Mouse (Mus musculus) adrenal gland, adult 8-10 months (tissue): ENCODE data around the gene Psg21. TPM values are rescaled to one million over a fixed set of nuclear protein-coding genes. Genes with fewer than 3 reads are reported as not detected.
"Not testable (repeated sequence)": the region's sequence is repeated elsewhere in the genome, so short reads cannot be mapped to it uniquely, and the experiment has no call there.

Experiments used
- DNase-seq: peaks from one replicate; pipeline ENCODE4 v3.0.0; 2022
- total RNA-seq, 4 experiments: library from RNA; stranded (reverse); gene quantifications; 2 replicates each; pipeline ENCODE4 v1.2.4; 2022

Psg21 gene
- not detected for total RNA-seq

DNA sequence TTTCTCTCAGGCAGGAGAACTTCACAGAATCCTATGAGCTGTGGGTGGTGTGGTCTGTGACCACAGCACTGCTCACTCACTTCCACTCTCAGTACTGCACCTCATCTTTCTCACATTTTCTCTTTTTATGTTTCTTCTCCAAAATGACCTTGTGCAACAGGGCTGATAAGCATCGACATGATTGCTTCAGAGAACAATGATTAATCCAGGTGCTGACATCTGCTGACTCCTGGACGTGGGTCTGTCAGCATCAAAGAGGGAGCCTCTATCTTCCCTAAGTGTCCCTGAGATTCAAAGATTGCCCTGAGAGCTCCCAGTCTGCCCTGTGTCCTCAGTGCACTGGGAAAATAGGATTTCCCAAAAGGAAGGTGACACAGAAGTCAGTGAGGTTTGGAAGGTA, at the start of gene Psg21:
TSS of gene Psg21 (minus strand) at position 101 of the 400 bp plus-strand sequence.
- not testable (repeated sequence) for DNase-seq

GRCm38 (mm10) chr7:18686085-18686484, 29.6 kb upstream of the Psg21 start, which contains the start of gene Psg20:
Gene Psg20, minus strand, starts transcription at chr7:18686185.
- no peak for DNase-seq

DNA sequence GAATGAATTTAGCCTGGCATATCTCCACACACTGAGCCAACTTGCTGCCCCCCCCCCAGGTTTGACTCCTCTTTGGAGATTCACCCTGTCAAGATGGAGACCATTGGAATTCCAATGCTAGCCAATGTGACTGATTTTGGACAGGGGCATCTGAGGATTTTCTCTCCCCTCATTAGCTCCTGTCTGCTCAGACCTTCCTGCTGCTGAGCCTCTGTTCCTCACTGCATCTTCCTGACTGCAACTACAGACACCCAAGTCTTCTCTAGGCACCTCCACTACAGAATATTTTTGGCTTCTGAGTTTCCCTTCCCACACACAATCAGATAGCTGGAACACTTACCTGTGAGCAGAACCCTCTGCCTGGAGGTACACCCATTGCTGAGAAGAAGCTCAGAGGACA, 29.1 kb upstream of the Psg21 start:
- no peak for DNase-seq

DNA sequence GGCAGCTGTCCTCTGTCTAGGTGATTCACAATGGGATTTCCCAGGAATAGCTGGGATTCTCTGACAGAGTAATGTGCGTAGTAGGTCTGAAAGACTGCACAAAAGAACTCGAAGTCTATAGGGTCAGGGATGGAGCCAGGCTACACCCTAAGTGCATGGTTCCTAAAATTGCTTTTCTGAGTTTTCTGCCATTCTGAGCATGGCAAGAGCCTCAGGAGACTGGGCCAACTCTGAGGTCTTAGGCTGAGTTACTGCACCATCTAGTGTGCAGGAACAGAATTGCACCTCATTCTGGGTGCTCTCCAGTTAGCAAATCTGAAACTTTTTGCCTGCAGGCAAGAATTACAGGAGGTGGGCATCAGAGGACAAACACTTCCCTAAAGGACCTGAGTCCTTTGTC, 23.2 kb upstream of the Psg21 start:
- no peak for DNase-seq

DNA sequence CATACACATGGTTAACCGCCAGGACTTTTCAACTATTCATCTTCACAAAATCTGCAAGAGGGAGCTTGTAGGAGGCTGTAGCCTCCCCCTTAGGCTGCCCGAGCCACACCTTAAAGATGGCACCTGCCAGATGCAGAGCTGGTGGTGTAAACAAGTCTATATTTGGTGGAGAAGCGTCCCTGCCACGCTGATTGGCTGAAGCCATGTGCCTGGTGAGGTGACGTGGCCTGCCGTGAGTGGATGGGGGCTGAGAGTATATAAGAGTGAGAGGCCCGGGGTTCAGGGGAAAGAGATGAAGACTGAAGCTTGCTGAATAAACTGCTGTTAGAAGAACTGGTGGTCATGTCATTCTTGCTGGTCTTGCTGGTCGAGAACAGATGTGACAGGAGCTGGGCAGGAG, 29.6 kb downstream of the Psg21 start:
- DNase-seq, result not testable (repeated sequence)

DNA sequence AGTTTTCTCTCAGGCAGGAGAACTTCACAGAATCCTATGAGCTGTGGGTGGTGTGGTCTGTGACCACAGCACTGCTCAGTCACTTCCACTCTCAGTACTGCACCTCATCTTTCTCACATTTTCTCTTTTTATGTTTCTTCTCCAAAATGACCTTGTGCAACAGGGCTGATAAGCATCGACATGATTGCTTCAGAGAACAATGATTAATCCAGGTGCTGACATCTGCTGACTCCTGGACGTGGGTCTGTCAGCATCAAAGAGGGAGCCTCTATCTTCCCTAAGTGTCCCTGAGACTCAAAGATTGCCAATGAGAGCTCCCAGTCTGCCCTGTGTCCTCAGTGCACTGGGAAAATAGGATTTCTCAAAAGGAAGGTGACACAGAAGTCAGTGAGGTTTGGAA, 40.1 kb downstream of the Psg21 start, which contains the start of gene Psg23:
TSS of gene Psg23 (minus strand) at position 101 of the 400 bp plus-strand sequence.
- DNase-seq, result not testable (repeated sequence)

Other genes starting within 250 kb of the Psg21 start
- gene Psg28, start 224.7 kb downstream of the Psg21 start, total RNA-seq, result not detected
- not detected for gene Psg26, start 172.5 kb downstream of the Psg21 start, total RNA-seq
- not detected for gene Psg25, start 124.5 kb downstream of the Psg21 start, total RNA-seq
- not detected for gene Psg27, start 89.4 kb downstream of the Psg21 start, total RNA-seq
- not detected for gene Psg23, start 40.2 kb downstream of the Psg21 start, total RNA-seq
- gene Psg20, start 29.5 kb upstream of the Psg21 start, total RNA-seq, result not detected
- not detected for gene Psg22, start 61.4 kb upstream of the Psg21 start, total RNA-seq
- not detected for gene Psg19, start 141.8 kb upstream of the Psg21 start, total RNA-seq
- not detected for gene Psg17, start 164.9 kb upstream of the Psg21 start, total RNA-seq
- gene Mill2, start 183.2 kb upstream of the Psg21 start, total RNA-seq, result 10 to 100 TPM in 3 of 4 experiments, 1 to 10 TPM in 1; 8.5 to 12.4 (median 11.2) TPM
- 1 to 10 TPM; 1.3 to 2.8 (median 1.8) TPM for gene Pglyrp1, start 214.6 kb upstream of the Psg21 start, total RNA-seq